Mouse (Mus musculus) testis, postnatal 14 days (tissue): Measurements from ENCODE around the gene Stum.

ENCODE experiments used
- DNase-seq: peaks from one replicate; pipeline ENCODE4 v3.0.0; 2021; ENCODE audit warnings: low spot score

Gene Stum

DNA sequence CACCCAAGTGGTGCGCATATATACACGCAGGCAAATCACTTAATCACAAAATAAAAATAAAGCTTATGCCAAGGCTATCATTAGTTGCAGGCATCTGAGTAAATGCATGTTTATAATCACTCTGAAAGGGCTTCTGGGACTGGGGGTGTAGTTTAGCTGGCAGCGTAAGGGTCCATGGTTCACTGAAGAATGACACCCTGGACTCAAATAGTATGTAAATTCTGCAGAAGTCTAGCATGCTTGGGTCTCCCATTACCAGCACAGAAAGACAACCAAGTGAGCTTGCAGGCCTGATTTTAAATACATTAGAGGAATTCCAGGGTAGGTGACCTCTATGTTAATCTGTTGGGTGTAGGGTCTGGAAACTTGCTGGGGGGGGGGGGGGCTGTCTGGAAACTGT is 16.5 kb upstream of the Stum start:
- no peak for DNase-seq

DNA sequence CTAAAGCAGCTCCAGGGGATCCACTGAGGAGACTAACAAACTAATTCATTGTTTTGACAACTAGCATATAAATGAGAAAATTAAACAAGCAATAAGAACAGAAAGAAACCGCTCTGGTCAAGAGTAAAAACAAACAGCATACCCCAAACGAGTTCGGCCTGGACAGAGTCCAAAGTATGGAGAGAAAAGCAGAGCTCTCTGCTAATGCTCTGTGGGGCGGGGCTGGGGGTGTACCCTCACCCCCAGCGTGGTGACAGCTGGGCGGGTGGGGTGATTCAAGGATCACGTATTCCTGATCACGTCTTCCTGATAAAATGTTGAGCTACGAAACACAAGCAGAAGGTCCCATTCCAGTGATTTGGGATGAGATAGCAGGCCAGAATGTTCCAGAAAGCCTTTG is 9.5 kb upstream of the Stum start:
- no peak for DNase-seq

DNA sequence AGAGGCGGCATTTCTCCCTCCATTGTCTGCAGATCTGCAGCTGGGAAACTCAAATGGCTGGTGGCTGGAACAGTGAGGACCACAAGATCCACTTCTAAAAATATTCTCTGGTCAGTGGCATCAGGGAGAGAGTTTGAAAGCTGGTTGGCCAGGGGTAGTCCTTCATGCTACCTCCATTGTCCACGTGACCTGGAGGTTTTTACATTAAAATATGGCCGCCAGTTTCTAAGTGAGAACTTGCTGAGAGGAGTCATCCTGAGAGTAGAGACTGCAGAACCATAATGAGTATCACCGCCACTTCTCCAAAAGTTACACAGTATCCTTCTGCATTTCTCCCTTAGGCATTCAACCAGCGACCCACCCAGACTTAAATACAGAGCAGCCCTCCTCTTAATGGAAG is 2.0 kb upstream of the Stum start:
- no peak for DNase-seq

DNA sequence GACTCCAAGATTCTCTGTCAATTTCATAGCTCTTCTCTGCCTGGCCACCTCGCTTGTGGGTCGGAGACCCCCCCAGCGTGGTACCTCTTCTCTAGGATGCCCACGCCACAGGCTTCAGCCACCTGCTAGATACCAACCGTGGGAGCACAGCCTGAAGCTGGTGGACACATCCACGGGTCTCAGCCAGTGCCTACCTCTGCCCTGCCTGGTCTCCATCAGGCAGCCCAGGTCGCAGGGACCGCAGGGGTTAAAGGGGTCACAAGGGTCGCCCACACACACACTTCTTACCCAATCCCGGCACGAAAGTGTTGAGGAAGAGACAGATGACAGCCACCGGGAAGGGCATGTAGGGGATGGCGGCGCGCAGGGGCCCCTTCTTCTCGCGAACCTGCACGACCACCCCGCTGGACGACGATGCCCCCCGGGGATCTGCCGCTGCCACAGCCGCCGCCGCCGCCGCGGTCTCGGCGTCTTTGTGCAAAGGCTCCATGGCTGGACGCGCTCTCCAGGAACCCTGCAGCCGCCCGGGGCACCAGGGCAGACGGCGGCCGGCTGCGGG is 385 bp downstream of the Stum start:
- DNase-seq: no peak

DNA sequence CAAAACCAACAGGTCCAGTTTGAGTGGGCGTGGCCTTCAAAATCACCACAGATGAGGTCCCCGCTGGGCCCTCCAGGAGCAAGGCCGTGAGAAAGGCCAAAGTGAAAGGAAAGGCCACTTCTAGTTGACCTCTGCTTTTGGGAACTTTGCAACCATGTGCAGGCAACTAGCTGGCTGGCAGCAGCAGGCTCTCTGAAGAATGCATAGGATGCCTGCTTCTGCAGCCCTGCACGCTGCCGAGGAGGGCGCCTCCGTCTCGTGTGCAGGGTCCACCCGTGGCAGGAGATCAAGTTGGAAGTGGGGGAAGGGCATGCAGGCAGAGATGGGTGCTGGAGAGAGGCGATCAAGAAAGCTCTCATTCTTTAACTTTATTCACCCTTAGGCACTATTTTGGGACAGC is 1.3 kb downstream of the Stum start:
- DNase-seq: no peak

DNA sequence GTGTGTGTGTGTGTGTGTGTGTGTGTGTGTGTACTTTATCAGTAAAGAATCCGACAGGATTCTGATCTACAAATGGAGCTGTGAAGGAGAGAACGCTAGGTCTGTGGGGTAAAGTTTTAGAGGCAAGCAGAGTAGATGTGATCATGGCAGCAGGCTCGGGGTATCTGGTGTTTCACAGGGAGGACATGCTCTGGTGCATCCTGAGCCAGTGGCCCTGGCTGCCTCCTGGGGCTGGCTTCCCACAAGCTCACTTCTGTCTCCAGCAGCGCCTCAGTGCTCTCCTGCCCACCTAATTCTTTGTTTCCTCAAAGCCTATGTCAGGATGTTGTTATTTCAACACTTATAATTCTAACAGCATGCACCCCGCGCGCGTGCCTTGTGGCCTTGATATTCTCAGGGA is 2.0 kb downstream of the Stum start:
- no peak for DNase-seq

DNA sequence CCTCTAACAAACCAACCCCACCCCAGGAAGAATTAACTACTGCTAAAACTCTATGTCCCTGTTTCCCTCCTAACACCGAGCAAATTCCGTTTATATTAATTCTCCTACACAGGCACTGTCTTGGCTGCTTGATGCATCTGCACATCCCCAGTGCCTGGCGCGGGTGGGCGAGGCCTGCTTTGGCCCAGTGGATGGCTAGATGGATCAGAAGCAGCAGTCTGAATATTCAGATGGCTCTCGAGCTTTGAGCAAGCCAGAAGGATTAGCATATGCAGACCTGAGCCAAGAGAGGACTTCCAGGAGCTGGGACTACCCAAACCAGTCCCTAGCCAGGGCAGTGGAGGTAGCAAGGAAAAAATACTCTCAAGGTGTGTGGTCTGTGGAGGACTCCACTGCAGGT is 3.0 kb downstream of the Stum start:
- no peak for DNase-seq

DNA sequence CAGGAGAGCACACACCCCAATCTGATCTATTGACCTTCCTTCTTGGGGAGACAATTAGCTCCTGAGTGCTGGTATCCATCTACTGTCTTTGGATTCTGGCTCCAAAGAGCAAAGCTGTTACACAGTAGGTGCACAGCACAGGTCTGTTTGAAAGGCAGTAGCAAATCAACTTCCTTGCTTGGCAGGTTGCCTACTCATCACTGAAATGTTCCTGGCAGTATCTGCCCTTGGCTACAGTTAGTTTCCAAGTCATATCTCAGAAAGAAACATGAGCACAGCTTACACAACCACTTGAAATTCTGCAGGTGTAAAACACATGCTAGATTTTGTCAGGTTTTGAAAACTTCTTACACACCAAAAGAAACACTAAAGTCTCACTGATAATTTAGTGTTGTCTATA is 9.7 kb downstream of the Stum start:
- no peak for DNase-seq

DNA sequence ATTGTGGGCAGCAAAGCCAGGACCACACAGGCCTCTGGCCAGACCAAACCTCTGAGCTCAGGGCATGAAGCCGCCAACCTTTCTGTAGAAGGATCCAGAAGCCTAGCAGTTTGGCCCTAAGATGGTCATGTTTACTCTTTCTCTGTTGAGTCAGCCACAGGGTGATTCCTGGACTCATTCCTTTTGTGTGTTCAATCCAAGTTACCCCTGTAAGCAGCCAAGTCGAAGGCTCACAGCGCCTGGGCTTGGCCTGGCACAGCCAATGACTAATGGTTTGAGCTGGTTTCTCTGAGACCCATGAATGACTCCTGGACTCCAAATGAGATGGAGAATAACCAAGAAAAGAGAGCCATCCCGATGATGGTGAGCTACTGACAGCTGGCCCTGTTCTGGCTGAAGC is 15.3 kb downstream of the Stum start:
- no peak for DNase-seq

DNA sequence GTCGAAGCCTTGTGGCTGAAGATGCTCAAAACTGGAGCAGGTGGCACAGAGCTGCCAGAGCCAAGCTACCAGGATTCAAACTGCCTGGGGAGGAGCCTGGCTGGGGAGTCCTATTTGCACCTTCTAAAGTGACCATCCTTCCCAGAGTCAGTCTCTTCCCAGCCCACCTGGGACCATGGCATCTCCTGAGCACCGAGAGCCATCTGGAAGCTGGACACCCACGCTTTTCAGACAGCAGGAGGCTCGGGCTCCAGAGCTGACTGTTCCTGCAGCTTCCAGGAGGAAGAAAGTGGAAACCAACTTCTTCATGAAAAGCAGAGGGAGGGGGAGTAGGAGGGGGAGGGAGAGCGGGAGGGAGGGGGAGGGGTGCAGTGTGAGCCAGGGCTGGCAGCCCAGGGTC is 17.7 kb downstream of the Stum start:
- DNase-seq: no peak

DNA sequence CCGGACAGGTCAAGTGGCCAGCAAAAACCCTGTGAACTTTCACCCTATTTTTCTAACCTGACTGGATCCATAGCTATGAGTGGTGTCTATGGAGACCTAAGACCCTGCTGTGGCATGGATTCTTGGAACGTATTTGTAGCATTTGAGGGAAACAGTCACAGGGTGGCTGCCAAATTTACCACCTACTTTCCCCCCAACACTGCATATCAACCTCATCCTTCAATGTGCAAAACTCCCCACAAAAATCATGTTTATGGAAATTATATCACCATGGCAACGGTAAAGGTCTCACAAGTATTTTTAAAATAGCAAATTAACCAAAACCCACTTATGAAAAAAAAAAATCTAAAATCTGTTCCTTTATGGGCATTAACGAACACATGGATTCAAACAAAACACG is 18.9 kb downstream of the Stum start:
- no peak for DNase-seq

DNA sequence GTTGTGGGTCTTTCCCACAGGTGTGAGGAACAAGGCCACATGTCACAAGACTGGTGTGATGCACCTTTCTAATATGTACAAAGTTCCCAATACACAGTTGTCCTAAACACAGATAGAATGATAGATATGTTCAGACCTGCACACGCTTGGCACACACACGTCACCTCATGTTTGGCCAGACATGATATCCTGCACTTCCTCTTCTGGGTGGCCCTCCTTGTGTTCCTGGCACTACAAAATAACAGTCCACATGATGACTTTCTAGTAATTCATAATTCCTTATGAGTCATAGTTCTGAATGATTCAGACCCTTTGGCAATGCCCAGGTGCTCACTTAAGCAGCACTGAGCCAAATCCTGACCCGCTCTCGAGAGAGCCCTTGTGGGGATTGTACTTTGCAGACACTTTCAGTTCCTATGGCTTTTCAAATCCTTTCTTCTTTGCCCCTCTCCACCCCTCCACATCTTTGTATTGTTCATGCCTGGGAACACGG is 20.3 kb downstream of the Stum start:
- DNase-seq: no peak

DNA sequence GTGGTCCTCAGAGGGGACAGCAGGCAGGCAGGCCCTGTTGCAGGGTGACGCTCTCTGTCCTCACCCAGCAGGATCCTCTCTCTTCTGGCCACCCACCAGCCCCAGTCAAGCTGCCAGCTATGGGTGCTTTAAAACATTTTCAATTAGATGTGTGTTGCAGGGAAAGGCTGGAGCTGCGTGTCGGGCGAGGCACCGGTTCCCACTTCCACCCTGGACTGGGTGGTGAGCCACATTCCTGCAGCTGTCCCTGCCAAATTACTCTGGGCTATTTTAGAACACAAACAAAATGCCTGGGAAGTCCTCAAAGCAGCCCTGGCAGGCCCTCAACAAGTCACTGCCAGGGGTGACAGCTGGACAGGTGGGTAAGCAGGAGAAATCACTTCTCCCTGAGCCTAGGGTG is 20.9 kb downstream of the Stum start:
- DNase-seq: no peak

DNA sequence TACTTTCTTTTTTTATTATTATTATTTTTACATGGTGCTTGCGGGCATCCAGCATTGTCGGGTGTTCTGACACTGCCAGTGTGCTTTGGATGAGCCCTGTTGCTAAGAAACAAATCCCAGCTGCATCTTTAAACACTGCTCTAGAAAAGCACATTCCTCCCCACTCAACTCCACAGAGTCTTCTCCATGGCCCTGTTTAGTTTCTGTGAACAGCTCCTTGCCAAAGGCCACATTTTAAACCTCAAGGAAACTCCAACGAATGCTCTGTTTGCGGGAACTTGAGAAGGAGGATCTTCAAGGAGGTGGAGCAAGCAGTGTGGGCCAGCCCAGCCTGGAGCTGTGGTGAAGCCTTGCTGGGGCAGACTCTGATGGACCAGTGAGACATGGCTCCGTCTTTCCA is 22.6 kb downstream of the Stum start:
- no peak for DNase-seq

DNA sequence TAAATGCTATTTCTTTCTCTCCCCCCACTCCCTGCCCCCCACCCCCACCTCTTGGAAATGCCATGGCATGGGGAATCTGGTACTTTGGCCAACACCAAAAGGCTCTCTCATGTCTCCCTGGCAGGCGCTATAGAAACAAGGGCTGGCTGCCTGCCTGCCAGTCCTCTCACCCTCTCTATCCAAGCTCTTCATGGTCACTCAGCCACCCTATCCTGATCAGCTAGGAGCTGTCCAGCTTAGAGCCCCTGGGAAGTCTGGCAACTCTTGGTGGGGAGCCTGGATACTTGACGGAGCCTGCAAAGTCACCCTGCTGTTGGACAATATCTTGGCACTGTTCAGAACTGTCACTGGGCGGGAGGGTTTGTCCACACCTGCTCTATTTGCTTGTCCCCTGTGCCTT is 24.6 kb downstream of the Stum start:
- no peak for DNase-seq

DNA sequence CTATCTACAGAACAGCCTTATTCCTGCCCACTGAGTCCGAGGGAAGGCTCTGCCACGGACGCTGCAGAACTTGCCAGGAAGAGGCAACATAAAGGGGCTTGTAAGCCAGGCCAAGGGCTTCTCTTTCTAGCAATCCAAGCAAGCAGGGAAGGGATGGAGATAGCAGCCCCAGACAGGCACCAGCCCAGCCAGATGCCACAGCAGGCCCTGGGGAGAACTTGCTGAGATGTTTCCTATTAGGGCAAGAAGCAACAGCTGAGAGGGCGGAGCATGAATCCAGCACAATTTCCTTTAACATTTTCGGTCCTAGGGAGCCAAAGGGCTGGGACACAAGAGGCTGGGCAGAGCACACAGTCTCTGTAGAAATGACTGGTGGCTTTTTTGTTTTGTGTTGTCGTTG is 25.0 kb downstream of the Stum start:
- no peak for DNase-seq

DNA sequence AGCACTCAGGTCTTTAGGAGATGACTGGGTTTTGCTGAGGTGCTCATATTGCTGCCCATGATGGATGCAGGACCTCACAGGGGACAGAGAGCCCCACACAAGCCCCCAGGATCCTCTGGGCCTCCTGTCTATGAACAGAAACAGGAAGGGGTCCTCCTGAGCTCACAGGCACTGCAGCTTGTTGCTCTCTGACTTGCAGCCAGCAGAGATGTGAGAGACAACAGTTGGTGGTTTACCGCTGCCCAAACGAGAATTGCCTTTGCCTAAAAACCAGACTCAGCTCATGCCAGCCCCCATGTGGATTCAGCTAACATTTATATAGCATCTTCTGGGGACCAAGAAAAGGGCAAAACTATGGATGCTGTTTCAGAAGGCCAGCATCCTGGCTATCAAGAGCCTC is 33.7 kb downstream of the Stum start:
- no peak for DNase-seq

DNA sequence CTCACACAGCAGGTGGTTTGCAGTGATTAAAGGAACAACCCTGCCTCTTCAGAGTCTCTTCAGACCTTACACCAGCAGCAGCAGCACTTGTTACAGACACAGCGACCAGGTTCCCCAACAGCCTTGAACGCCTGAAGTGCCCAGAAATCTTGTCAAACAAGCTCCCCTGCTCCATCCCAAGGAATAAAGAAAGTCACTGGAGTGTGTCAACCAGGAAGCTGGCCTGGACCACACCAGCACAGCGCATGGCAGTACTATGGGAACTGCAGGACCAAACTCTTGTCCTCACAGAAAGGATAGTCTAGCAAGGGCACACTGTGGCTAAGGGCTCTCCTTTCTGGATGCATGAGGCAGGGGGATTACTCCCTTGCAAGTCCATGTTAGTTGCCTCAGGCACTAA is 38.9 kb downstream of the Stum start:
- no peak for DNase-seq

DNA sequence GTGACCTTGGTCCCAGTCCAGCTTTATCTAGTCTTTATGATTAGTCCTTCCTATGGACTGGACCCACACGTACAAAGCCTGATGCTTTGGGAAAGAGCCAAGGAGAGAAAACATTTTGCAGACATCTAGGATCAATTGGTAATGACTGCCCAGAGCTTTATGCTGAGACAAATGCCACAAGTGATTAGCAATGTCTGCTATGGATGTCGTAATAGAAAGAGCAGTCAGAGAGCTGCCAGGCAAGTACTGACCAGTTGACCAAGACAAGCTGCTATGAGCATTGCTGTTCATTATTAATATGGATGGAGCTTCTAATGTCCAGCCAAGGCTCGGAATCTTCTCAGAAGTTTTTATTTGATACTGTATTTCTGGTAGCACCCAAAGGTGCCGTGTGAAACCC is 43.8 kb downstream of the Stum start:
- DNase-seq: no peak

DNA sequence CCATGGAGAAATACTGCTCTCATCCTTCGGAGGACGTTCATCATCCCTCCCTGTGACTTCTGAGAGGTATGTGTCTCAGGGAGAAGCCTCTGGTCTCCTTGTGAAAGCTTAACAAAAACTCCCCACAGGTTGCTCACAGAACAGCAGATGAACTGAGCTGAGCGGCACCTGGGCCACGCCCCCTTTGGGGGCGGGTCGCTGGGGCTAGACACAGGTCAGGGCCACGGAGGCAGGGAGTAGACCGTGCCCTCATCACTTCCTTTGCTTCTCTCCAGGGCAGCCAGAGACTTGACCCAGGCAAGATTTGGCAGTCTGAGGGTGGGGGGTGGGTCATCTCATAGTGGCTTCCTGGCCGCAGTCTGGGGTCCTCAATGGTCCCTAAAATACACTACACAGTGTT is 48.4 kb downstream of the Stum start:
- no peak for DNase-seq

DNA sequence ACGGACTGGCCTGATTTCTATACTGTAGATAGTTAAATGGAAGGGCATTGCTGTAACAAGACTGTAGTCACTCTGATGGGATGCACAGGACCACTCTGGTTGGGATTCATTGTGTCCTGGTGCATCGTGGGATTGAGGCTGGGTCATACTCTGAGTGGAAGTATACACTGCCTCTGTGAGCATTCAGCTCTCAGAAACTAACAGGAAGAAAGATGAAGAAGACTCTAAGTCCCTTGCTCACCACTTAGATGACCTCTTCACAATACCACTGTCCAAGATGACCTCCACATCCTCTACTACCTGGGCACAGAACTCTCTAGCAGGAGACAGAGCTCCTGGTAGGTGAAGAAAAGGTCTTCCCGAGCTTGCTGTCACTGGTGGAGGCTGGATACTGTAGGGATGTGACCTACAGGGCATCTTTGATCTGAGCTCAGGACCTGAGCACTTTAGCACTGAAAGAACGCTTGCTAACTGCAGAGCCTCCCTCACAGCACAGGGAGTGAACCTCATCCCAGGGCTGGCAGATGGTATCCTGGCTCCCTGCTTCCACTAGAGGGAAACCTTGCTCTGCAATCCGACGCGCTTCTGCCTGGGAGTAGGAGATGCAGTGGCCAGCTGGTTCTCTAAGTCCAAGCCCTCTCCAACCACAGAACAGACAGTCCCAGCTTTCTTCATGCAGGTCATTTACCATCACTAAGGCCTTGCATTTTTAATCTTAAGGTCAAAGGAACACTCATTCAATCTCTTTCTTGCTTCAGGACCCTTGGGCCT is 49.3 kb downstream of the Stum start:
- DNase-seq: peak; percentile 38

DNA sequence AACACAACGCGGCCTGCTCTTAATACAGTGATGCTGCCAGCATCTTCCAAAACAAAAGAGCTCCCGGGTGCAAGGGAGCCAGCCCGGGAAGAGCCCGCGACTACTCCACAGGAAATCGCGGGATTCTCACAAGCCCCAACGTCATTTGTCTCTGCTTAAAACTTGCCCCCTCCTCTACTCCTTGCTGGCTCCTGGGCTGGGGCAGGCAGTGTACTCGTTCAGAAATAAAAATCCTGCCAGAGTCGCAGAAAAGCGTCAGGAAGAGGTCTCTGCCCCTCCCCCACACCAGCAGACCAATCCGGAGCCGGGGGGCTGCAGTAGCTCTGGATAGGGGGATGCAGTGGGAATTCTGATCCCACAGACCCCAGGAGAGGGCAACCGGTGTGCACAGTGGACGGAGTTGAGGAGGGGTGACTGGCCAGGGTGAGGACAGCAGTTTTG is 50.2 kb downstream of the Stum start:
- DNase-seq: no peak

DNA sequence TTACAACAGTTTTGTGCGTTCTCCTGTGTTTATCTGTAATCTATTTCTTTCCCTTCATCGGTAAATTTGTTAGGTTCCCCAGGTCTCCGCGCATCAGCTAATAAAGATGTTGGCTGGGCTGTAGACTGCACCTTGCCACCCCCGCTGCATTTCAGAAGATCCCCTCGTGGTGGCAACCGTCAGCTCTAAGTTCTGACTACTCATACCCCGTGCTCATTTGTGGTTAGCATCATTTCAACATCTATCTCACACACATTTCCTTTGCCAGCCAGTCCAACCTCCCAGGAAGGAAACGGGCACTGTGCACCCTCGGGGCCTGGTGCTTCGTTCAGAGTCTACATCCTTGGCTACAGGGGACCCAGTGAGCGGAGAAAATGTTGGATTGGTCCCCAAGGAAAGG is 51.5 kb downstream of the Stum start:
- DNase-seq: no peak

DNA sequence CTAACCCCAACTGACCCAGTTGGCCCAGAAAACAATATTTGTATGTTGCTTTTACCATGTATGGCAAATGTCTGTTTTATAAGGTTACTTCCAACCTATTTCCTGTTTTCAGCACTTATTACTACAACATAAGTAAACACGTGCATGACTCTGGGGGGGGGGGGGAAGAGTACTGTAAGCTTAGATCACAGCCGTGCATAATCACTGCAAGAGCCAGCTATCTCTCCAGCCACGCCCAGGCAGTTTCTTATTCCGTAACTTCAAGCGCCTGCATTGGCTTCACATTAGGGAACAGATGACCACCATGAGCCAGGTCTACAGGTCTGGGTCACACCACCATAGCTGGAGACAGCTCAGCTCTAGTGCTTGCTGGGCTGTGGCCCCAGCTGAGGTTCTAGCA is 53.5 kb downstream of the Stum start:
- no peak for DNase-seq
